Mouse (Mus musculus) testis, adult 2 months (tissue): ENCODE measurements around the gene Igsf8. TPM values are rescaled to one million over a fixed set of nuclear protein-coding genes. Genes with fewer than 3 reads are reported as not detected.

ENCODE experiments used
- H3K27ac ChIP-seq: fragments of 200-500 bp; 2 replicates; pipeline ENCODE4 v1.5.1; 2012; ENCODE audit warnings: low read depth, low read length; ENCODE audit not compliant: control insufficient read depth, insufficient read depth
- H3K27me3 ChIP-seq: fragments of 200-500 bp; 2 replicates; pipeline ENCODE4 v1.6.1; 2012; ENCODE audit warnings: mild to moderate bottlenecking, low read length, moderate library complexity; ENCODE audit not compliant: control insufficient read depth, insufficient read depth
- H3K36me3 ChIP-seq: fragments of 200-500 bp; 2 replicates; pipeline ENCODE4 v1.6.1; 2012; ENCODE audit warnings: mild to moderate bottlenecking, low read length; ENCODE audit not compliant: control insufficient read depth, insufficient read depth
- H3K4me1 ChIP-seq: fragments of 200-500 bp; 2 replicates; pipeline ENCODE4 v1.6.1; 2012; ENCODE audit warnings: low read length; ENCODE audit not compliant: control insufficient read depth, insufficient read depth
- H3K4me3 ChIP-seq: fragments of 200-500 bp; 2 replicates; pipeline ENCODE4 v1.5.1; 2012; ENCODE audit warnings: low read depth, mild to moderate bottlenecking, low read length, moderate library complexity, mixed read lengths; ENCODE audit not compliant: control insufficient read depth
- CTCF ChIP-seq: fragments of 200-500 bp; IDR thresholded peaks from 2 replicates; pipeline ENCODE4 v1.5.1; 2012; ENCODE audit warnings: low read depth, mild to moderate bottlenecking, inconsistent platforms, low read length, moderate library complexity; ENCODE audit not compliant: control insufficient read depth, insufficient read depth, insufficient replicate concordance
- POLR2A ChIP-seq: fragments of 200-500 bp; IDR thresholded peaks from 2 replicates; pipeline ENCODE4 v1.6.1; 2012; ENCODE audit warnings: low read depth, mild to moderate bottlenecking, inconsistent platforms, low read length, moderate library complexity; ENCODE audit not compliant: control insufficient read depth
- polyA plus RNA-seq: library from polyadenylated mRNA; depleted of rRNA; stranded (reverse); fragments of >200 nt; gene quantifications from 2 replicates; pipeline ENCODE4 v1.2.3, GENCODE M21; 2012

Gene Igsf8
- polyA plus RNA-seq, 1 experiment = 52.2 TPM

DNA sequence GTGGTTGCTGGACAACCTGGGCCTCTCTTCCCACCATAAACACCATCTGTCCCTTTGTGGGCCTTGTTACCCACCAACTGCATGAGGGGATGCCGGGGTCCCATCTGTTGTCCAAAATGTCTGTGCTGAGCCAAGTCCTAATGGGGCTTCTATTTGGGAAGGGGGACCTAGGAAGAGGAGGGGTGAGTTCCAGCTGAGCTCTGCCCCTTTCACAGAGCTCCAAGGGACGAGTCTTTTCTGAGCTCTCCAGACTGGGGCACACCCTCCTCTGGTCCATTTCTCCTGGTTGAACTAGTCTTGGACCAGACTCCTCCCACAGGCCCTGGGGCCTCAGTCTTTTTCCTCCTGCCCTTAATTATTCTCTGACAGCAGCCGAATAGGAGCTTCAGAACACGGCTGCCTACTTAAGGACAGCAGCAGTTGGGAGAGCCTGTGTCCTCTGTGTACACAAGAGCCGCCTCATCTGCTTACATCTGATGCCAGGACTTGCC lies 58.5 kb downstream of the Igsf8 start:
- H3K4me1 ChIP-seq = peaks cover 11% of the 10 kb centered on the region
- H3K4me3 ChIP-seq = no peak overlapping the region
- H3K36me3 ChIP-seq = no peaks in the 10 kb centered on the region; the same call in 1 of the 2 replicates
- H3K27me3 ChIP-seq = no peaks in the 10 kb centered on the region
- no peak for TF ChIP-seq CTCF
- TF ChIP-seq POLR2A = no peak
- no peak overlapping the region for H3K27ac ChIP-seq

DNA sequence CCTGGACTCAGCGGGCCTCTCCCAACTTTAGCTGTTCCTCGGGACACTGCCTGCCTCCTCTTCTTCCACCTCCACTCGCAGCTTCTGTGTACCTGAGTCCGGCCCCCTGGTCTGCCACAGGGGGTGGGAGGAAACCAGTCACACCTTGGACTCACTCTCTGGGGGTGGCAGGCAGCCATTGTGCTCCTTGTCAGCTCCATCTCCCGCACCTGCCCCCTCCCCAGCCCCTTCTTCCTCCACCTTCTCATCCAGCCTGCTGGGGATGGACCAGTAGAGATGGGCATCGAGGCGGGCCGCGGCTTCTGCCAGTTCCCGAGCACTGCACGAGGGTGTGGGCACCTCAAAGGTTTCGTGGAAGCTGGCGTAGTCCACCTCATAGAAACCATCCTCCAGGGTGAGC lies 61.3 kb downstream of the Igsf8 start:
- Histone ChIP-seq H3K27ac (no peak overlapping the region), H3K27me3 (no peaks in the 10 kb centered on the region), H3K36me3 (no peaks in the 10 kb centered on the region; the same call in 1 of the 2 replicates), H3K4me3 (no peak overlapping the region), H3K4me1 (peaks cover 24% of the 10 kb centered on the region)
- no peak for TF ChIP-seq CTCF
- no peak for TF ChIP-seq POLR2A

DNA sequence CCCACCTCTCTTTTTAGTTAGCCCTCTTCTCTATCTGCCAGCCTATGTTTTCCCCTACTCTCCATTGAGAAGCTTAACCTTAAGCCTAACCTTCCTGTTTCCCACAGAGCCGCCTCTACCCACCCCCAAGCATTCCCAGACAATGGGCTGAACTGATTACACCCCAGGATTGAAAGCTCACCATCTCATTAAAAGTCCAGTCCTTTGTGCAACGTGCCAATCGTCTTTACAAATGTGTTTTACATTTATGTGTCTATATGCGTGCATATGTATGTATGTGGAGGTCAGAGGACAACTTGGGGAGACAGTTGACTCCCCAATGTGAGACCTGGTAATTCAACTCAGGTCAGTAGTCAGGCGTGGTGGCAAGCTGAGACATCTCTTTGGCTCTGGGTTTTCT lies 61.9 kb downstream of the Igsf8 start:
- Histone ChIP-seq H3K27ac (no peak overlapping the region), H3K4me3 (no peak overlapping the region), H3K27me3 (no peaks in the 10 kb centered on the region), H3K4me1 (peaks cover 24% of the 10 kb centered on the region), H3K36me3 (no peaks in the 10 kb centered on the region; the same call in 1 of the 2 replicates)
- TF ChIP-seq POLR2A (no peak), CTCF (no peak)

DNA sequence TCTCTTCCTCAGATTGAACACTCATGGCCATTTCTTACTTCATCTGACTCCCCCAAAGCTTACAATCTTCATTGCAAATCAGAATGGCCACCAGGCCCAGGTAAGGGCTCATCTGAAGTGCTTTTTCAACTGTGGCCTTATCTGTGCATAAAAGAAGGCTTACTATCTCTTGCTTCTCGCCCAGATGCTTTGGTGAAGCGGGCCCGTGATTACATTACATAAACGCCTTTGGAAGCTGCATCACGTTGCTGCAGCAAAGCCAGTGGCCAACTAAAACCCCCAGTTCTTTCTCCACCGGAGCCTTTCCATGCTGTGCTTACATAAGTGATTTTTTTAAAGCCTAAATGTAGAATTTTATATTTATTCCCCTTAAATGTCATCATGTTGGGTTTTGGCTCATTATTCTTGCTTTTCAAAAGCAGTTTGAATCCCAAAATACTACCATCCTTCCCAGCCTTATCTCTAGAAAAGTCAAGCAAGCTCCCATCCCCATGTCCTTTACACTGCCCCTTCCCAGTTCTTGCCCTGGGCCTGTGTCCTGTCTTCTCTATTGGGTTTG lies 62.4 kb downstream of the Igsf8 start:
- Histone ChIP-seq H3K4me1 (peaks cover 18% of the 10 kb centered on the region), H3K27me3 (no peaks in the 10 kb centered on the region), H3K27ac (no peak overlapping the region), H3K4me3 (no peak overlapping the region), H3K36me3 (no peaks in the 10 kb centered on the region; the same call in 1 of the 2 replicates)
- TF ChIP-seq CTCF = no peak

DNA sequence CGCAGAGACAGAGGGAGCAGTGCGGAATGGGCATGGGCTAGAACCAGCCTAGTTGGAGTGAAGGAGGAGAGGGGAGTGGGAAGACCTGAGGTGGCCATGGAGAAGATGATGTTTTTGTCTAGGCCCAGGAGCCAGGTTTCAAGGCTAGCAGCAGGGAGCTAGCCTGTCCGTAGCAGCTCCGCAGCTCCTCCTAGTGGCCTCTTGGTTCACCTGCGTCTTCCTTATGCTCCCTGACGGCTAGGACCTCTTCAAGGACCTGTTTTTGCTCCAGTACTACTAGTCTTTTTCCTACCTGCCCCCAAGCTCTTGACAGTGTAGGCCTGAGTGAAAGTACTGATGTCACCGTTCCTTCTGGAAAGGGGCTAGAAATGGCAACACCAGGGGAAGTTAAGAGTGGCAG lies 63.3 kb downstream of the Igsf8 start:
- TF ChIP-seq POLR2A (no peak), CTCF (peak; percentile 91; the same call in 1 of the 2 replicates)
- H3K4me1 ChIP-seq = peaks cover 25% of the 10 kb centered on the region
- no peak overlapping the region for H3K27ac ChIP-seq
- no peaks in the 10 kb centered on the region; the same call in 1 of the 2 replicates for H3K36me3 ChIP-seq
- no peaks in the 10 kb centered on the region for H3K27me3 ChIP-seq
- peak overlapping the region; percentile 39 for H3K4me3 ChIP-seq

DNA sequence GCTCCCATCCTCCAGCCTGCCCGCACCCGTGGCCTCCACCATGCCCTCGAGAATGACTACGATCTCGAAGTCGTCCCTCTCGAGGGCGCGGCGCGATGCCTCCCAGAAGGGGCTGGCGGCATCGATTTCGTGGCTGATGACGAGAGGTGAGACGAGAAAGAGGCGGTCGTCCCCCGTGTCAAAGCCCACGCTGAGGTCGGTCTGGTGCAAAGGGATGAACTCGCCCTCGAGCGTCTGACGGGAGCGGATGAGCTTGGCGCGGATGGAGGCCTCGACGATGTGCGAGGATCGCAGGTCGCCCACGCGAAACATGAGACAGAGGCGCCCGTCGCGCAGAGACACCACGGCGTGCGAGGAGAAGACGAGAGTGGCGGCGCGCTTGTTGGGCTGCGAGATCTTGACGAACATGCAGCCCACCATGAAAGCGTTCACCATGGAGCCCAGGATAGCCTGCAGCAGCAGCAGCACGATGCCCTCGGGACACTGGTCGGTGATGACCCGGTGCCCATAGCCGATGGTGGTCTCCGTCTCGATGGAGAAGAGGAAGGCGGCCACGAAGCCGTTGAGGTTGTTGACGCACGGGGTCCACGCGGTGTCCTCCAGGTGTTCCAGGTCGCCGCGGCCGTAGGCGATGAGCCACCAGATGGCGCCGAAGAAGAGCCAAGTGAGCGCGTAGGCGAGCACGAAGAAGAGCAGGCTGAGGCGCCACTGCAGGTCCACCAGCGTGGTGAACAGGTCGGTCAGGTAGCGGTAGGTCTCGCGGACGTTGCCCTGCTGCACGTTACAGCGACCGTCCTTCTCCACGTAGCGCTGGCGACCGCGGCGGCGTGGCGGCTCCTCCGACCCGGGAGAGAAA lies 64.5 kb downstream of the Igsf8 start:
- Histone ChIP-seq H3K4me1 (peaks cover 25% of the 10 kb centered on the region), H3K4me3 (peak overlapping the region; percentile 91), H3K27ac (peak overlapping the region; percentile 5), H3K36me3 (no peaks in the 10 kb centered on the region; the same call in 1 of the 2 replicates), H3K27me3 (no peaks in the 10 kb centered on the region)
- TF ChIP-seq CTCF = peak; percentile 43; the same call in 1 of the 2 replicates
- TF ChIP-seq POLR2A = no peak; the same call in 1 of the 2 replicates

DNA sequence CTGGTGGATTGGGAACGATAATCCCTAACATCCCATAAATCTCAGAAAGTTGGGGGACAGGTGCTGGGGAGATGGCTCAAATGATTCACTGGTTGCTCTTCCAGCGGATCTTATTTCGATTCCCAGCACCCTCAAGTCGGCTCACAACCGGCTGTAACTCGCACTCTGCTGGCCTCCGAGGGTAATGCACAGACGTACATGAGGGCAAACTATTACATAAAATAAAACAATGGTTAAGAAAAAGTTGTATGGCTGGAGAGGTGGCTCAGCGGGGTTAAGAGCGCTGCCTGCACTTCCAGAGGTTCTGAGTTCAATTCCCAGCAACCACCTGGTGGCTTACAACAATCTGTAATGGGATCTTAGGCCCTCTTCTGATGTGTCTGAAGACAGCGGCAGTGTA lies 65.2 kb downstream of the Igsf8 start:
- peak overlapping the region; percentile 91 for H3K4me3 ChIP-seq
- no peak for TF ChIP-seq CTCF
- H3K27me3 ChIP-seq = no peaks in the 10 kb centered on the region
- no peak overlapping the region for H3K27ac ChIP-seq
- H3K36me3 ChIP-seq = no peaks in the 10 kb centered on the region; the same call in 1 of the 2 replicates
- peaks cover 25% of the 10 kb centered on the region for H3K4me1 ChIP-seq
